Mouse (Mus musculus) adipocyte (in vitro differentiated cells): ENCODE measurements at regions not wholly inside any gene's neighbourhood (a gene's known extent, or its start where the extent isn't known, plus 50 kb on each side); places are given as distances from the start of the nearest gene placed in this dataset.
A peak's percentile ranks its signal among the peaks of the same experiment; 100 is the strongest.

ENCODE experiments used
- DNase-seq: peaks from one replicate; pipeline ENCODE4 v3.0.0-alpha.2; 2016; ENCODE audit warnings: low spot score

- DNase-seq, result peak; percentile 56
Measured at GRCm38 (mm10) chr4:39508866-39509265, 58.8 kb downstream of the 1700009N14Rik start.

- DNase-seq, result no peak
Measured at GRCm38 (mm10) chr4:39527492-39527891, 77.4 kb downstream of the 1700009N14Rik start.

- no peak for DNase-seq
Measured at GRCm38 (mm10) chr4:39528661-39529060, 78.6 kb downstream of the 1700009N14Rik start.

- no peak for DNase-seq
Measured at GRCm38 (mm10) chr4:39556101-39556763, 106.1 kb downstream of the 1700009N14Rik start.

- DNase-seq, result no peak
Measured at GRCm38 (mm10) chr4:39597426-39597825, 147.3 kb downstream of the 1700009N14Rik start.

GRCm38 (mm10) chr4:39605046-39605445, 155.0 kb downstream of the 1700009N14Rik start:
- no peak for DNase-seq

GRCm38 (mm10) chr4:39644136-39644535, 194.0 kb downstream of the 1700009N14Rik start:
- no peak for DNase-seq

- DNase-seq, result no peak
Measured at GRCm38 (mm10) chr4:39644849-39645248, 194.8 kb downstream of the 1700009N14Rik start.

GRCm38 (mm10) chr4:39660538-39660937, 210.4 kb downstream of the 1700009N14Rik start:
- DNase-seq, result no peak

- no peak for DNase-seq
Measured at GRCm38 (mm10) chr4:39672609-39673008, 222.5 kb downstream of the 1700009N14Rik start.

- DNase-seq, result no peak
Measured at GRCm38 (mm10) chr4:39695236-39695635, 245.1 kb downstream of the 1700009N14Rik start.

GRCm38 (mm10) chr4:39697565-39697964, 247.5 kb downstream of the 1700009N14Rik start:
- DNase-seq, result peak; percentile 81

- no peak for DNase-seq
Measured at GRCm38 (mm10) chr4:39699347-39699746, 249.3 kb downstream of the 1700009N14Rik start.

- DNase-seq, result no peak
Measured at GRCm38 (mm10) chr4:39717477-39717876, 267.4 kb downstream of the 1700009N14Rik start.

GRCm38 (mm10) chr4:39718691-39719090, 268.6 kb downstream of the 1700009N14Rik start:
- DNase-seq, result no peak

- no peak for DNase-seq
Measured at GRCm38 (mm10) chr4:39719951-39720350, 269.9 kb downstream of the 1700009N14Rik start.

- no peak for DNase-seq
Measured at GRCm38 (mm10) chr4:39721524-39721923, 271.4 kb downstream of the 1700009N14Rik start.

- no peak for DNase-seq
Measured at GRCm38 (mm10) chr4:39765586-39765985, 315.5 kb downstream of the 1700009N14Rik start.

GRCm38 (mm10) chr4:39791096-39791495, 341.0 kb downstream of the 1700009N14Rik start:
- DNase-seq, result no peak

GRCm38 (mm10) chr4:39809950-39810349, 332.9 kb upstream of the Aco1 start:
- DNase-seq, result no peak

GRCm38 (mm10) chr4:39812766-39813165, 330.1 kb upstream of the Aco1 start:
- no peak for DNase-seq

- no peak for DNase-seq
Measured at GRCm38 (mm10) chr4:39815620-39816019, 327.3 kb upstream of the Aco1 start.

- DNase-seq, result no peak
Measured at GRCm38 (mm10) chr4:39817675-39818074, 325.2 kb upstream of the Aco1 start.

GRCm38 (mm10) chr4:39833634-39834033, 309.2 kb upstream of the Aco1 start:
- no peak for DNase-seq
